Mouse (Mus musculus) bone marrow, adult 2 months (tissue): ENCODE measurements around the gene Vgll4. TPM values are rescaled to one million over a fixed set of nuclear protein-coding genes. Genes with fewer than 3 reads are reported as not detected.

Experiments used
- H3K27ac ChIP-seq: fragments of 200-500 bp; 2 replicates; pipeline ENCODE4 v1.5.1; 2012; ENCODE audit warnings: low read depth, mild to moderate bottlenecking, control low read depth, inconsistent platforms, low read length; ENCODE audit not compliant: control insufficient read depth, poor library complexity, insufficient read depth
- H3K4me1 ChIP-seq: fragments of 200-500 bp; 2 replicates; pipeline ENCODE4 v1.6.1; 2011; ENCODE audit warnings: low read length; ENCODE audit not compliant: control insufficient read depth, insufficient read depth
- H3K4me3 ChIP-seq: fragments of 200-500 bp; replicated peaks from 2 replicates; pipeline ENCODE3; 2011; ENCODE audit warnings: mild to moderate bottlenecking, low read depth, low read length, control low read depth; ENCODE audit not compliant: control insufficient read depth
- CTCF ChIP-seq: fragments of 200-500 bp; IDR thresholded peaks from 2 replicates; pipeline ENCODE4 v1.5.1; 2011; ENCODE audit warnings: low read length, control low read depth; ENCODE audit not compliant: control insufficient read depth, insufficient read depth
- POLR2A ChIP-seq: fragments of 200-500 bp; IDR thresholded peaks from 2 replicates; pipeline ENCODE4 v1.6.1; 2011; ENCODE audit warnings: low read depth, mild to moderate bottlenecking, control low read depth, low read length, borderline replicate concordance; ENCODE audit not compliant: control insufficient read depth
- WGBS: fragments of 180-500 bp; shearing (Covaris S2); methylation state at CpG from one replicate; pipeline ENCODE4 v1.1.7; 2018; 5-methylcytosine and 5-hydroxymethylcytosine counted together
- polyA plus RNA-seq: library from polyadenylated mRNA; stranded (reverse); fragments of >200 nt; gene quantifications from 2 replicates; pipeline ENCODE4 v1.2.4, GENCODE M21; 2011; ENCODE audit warnings: low replicate concordance; ENCODE audit not compliant: missing spikeins, insufficient read depth, insufficient read length

The Vgll4 gene
- polyA plus RNA-seq, 1 experiment, result 9.9 TPM

- H3K4me1 ChIP-seq, result peaks cover 2% of the 10 kb centered on the region
- no peak overlapping the region for H3K27ac ChIP-seq
- no peak overlapping the region for H3K4me3 ChIP-seq
- no peak for TF ChIP-seq CTCF
- TF ChIP-seq POLR2A, result no peak
- WGBS, result 64% methylated on average over 2 of the region's 2 CpGs
Measured at GRCm38 (mm10) chr6:114939666-114940065, 30.1 kb downstream of the Vgll4 start.

DNA sequence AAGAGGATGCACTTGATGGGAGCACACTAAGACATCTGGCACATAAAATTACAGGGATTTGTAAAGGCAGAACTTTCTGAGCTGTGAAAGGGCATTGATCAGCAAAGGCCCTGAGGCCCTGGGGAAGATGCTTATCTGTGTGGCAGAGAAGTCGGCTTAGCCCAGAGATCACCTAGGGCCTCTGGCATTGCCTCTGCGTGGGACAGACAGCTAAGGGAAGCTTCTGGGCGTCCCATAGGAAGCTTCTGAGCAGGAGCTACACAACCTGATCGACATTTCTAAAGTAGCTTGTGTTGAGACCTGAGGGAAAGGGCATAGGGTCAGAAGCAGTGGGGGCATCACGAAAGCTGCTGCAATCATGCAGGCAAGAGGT, 32.9 kb downstream of the Vgll4 start:
- Histone ChIP-seq H3K4me1 (peaks cover 2% of the 10 kb centered on the region), H3K27ac (no peak overlapping the region), H3K4me3 (no peak overlapping the region)
- TF ChIP-seq CTCF (no peak), POLR2A (no peak)
- WGBS, result 77% methylated on average over 5 of the region's 5 CpGs

DNA sequence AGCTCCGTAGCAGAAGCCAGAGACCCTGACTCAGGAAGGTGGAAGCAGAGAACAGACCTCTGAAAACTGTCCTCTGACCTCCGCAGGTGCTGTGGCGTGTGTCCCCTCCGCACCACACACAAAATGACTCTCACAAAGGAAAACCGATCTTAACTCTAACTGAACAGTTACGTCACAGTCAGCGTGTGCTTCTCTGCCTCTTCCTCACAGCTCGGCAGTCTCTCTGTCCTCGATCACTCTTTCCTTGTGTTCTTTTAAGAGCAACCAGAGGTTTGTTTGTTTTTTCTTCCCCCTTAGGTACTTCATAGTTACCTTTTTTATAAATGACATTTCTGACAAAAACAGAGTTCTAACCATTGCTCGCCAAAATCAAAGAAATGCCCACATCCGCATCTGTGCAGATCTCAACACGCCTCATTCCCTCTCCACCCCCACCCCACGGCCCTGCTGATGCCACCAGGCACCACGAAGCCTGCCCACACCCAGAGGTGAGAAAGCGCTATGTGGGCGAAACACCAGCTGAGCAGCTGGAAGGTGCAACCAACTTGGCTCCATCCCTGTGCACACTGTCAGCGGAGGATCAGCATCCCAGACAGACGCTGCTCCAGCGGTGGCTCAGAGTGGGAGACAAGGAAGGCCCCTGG, 33.4 kb downstream of the Vgll4 start:
- Histone ChIP-seq H3K4me3 (no peak overlapping the region), H3K4me1 (peaks cover 2% of the 10 kb centered on the region), H3K27ac (no peak overlapping the region)
- 72% methylated on average over 19 of the region's 19 CpGs for WGBS
- TF ChIP-seq POLR2A (no peak), CTCF (no peak)

DNA sequence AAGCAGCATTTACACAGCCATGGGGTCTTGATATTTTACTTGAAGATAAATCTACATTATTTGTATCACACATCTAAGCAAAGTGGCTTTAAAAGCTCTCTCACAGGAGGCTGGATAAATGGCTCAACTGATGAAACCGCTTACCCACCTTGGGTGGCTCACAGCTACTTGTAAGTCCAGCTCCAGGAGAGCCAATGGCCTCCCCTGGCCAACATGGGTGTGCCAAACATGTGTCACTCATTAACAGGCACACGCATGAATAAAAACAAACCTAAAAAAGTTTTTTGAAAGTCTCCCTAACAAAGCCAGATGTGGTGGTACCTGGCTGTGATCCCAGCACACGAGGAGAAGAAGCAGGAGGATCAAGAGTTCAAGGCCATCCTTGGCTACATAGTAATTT, 34.4 kb downstream of the Vgll4 start:
- Histone ChIP-seq H3K4me3 (no peak overlapping the region), H3K27ac (no peak overlapping the region), H3K4me1 (peaks cover 2% of the 10 kb centered on the region)
- TF ChIP-seq POLR2A (no peak), CTCF (no peak)
- 71% methylated on average over 3 of the region's 3 CpGs for WGBS

DNA sequence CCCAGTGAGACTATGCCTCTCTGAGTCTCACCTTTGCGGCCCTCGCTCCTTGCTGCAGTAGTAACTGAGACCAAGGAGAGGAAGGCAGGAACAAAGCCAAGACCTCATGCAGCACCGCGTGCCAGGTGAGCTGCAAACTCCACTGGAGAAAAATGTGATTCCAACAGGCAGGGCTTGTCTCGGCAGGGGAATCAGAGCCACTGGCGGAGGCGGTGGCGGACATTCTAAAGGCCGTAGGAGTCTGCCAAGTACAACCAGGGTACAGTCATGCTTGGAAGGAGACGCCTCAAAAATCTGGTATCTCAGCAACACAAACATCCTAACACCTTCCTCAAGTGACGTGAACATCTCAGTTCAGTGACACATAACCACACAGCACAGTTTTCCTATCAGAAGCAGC, 35.7 kb downstream of the Vgll4 start:
- Histone ChIP-seq H3K27ac (no peak overlapping the region), H3K4me1 (no peaks in the 10 kb centered on the region; the same call in 1 of the 2 replicates), H3K4me3 (no peak overlapping the region)
- WGBS, result 91% methylated on average over 11 of the region's 11 CpGs
- TF ChIP-seq POLR2A (no peak), CTCF (no peak)

GRCm38 (mm10) chr6:114932991-114933392, 36.8 kb downstream of the Vgll4 start:
- 61% methylated on average over 3 of the region's 3 CpGs for WGBS
- Histone ChIP-seq H3K4me3 (no peak overlapping the region), H3K27ac (no peak overlapping the region), H3K4me1 (no peaks in the 10 kb centered on the region; the same call in 1 of the 2 replicates)
- TF ChIP-seq CTCF (no peak), POLR2A (no peak)

DNA sequence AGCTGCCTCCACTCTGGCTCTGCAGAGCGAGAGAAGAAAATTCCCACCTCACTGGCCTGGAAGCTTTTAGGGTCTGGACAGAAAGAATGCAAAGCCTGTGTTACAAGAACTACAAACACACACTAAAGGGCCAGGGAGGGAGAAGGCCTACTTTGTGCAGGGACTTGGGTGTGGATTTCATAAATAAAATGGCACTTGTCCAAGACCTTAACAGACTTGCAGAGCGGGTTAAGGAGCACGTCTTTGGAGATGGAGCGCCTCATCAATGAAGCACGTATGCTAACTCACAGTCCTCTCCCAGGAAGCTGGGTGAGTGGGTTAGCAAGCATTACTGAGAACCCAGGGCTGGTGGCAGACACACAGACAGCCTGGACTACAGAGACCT, 37.7 kb downstream of the Vgll4 start:
- Histone ChIP-seq H3K4me1 (no peaks in the 10 kb centered on the region; the same call in 1 of the 2 replicates), H3K4me3 (no peak overlapping the region), H3K27ac (no peak overlapping the region)
- 79% methylated on average over 5 of the region's 5 CpGs for WGBS
- TF ChIP-seq CTCF (no peak), POLR2A (no peak)

DNA sequence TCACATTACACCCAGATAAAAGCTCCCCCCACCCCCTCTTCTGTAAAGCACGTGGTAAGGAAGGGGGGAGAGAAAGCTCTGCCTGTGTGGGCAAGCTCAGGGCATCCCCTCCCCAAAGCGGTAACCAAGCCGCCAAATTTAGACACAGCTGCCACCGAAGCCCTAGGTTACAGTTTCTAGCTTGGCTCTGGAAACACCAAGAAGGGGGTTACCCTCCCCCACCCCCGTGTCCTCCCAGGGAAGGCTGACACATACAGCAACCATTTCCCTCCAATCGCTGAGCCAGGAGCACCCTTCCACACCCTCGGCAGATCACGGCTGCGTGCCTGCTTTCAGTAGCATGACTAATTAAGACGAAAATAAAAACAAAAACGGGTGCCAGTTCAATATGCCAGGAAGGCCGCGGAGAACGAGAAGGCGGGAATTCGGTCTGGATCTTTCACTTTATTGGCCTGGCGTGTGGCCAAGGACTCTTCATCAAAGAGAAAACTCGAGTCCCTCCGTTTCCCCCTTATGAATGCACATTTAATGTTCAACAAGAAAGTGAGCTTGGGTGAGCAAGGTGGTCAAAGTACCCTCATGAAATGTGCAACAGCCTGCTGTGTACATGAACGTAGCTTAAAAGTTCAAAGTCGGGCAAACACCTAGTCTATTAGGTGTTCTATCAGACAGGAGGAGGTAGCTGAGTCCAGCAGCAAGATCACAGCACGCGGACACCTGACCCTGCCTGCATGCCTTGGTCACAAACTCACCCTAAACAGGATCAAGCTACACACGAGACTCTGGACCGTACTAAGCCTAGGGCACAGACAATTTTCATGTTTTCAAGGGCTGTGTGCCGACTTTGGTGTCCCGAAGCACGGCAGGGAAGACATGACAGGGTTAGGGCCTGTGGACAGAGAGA, 38.3 kb downstream of the Vgll4 start:
- H3K27ac ChIP-seq, result no peak overlapping the region
- H3K4me3 ChIP-seq, result no peak overlapping the region
- no peak for TF ChIP-seq CTCF
- TF ChIP-seq POLR2A, result no peak
- WGBS, result 72% methylated on average over 28 of the region's 28 CpGs
- no peaks in the 10 kb centered on the region; the same call in 1 of the 2 replicates for H3K4me1 ChIP-seq

DNA sequence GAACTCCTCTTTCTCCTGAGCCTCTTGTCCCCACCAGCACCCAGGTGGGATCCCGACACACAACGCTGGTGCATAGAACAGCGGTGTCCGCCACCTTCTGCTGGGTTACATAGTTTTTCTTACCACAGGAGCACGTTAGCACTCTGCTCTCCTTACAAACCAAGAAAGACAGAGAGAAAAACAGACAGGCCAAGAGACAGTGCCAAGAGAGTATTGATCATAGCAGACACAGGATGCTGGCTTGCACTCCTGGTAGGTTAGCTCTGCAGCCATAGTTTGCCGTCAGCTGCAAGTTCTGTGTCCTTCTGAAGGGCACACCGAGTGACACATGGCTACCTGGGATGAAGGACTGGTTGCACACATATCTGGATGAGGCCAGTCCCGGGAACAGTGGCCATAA, 39.1 kb downstream of the Vgll4 start:
- H3K27ac ChIP-seq, result no peak overlapping the region
- H3K4me3 ChIP-seq, result no peak overlapping the region
- no peak for TF ChIP-seq CTCF
- TF ChIP-seq POLR2A, result no peak
- 87% methylated on average over 8 of the region's 8 CpGs for WGBS
- no peaks in the 10 kb centered on the region; the same call in 1 of the 2 replicates for H3K4me1 ChIP-seq
